Mouse (Mus musculus) right cerebral cortex, adult 18-20 months (tissue): ENCODE results near the gene Gm21190.
"Not testable (repeated sequence)": the region's sequence is repeated elsewhere in the genome, so short reads cannot be mapped to it uniquely, and the experiment has no call there.

Source experiments
- DNase-seq: peaks from one replicate; pipeline ENCODE4 v3.0.0; 2022; ENCODE audit warnings: mixed read lengths

Gm21190 gene

DNA sequence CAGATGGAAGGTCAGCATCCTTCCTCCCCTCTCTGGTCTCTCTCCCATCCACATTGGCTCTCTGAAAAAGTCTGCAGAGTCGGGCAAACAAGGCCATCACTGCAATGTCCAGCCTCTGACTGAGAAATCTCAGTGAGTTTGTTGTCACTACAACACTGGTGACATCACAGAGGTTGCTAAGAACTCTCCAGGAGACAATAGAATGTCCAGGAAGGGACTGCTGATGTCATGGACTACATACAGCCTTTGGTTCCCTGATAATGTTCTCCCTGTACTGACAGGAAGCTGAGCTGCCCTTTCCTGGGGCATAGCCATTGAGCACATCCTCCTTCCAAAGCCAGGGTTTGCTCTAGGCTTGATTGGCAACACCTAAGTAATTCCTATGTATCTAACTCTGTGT is at the start of gene Gm21190:
Gene Gm21190 (minus strand): TSS at position 101 of the 400 bp plus-strand sequence.
- DNase-seq: not testable (repeated sequence)

GRCm38 (mm10) chr5:15577033-15577432 is 48.0 kb upstream of the Gm21190 start, which contains the start of gene Gm21083:
Gene Gm21083, plus strand, starts transcription at chr5:15577333.
- not testable (repeated sequence) for DNase-seq

DNA sequence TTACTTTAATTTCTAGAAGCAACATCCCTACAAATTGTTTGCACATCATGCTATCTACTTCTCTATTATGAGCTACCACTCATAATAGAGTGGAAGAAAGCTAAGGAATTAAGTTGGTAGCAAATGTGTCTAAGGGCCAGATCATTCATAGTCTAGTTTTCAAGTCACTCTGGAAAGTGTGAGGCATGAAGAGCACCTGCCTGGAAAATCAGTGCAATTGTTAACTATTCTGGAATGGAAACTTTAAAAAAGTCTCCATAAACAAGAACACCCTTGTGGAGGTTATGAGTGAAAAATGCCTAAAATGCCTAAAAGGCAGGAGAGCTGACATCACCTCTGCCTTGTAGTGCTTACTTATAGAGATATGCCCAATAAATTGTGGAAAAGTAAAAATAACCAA is 44.7 kb upstream of the Gm21190 start:
- DNase-seq: not testable (repeated sequence)

DNA sequence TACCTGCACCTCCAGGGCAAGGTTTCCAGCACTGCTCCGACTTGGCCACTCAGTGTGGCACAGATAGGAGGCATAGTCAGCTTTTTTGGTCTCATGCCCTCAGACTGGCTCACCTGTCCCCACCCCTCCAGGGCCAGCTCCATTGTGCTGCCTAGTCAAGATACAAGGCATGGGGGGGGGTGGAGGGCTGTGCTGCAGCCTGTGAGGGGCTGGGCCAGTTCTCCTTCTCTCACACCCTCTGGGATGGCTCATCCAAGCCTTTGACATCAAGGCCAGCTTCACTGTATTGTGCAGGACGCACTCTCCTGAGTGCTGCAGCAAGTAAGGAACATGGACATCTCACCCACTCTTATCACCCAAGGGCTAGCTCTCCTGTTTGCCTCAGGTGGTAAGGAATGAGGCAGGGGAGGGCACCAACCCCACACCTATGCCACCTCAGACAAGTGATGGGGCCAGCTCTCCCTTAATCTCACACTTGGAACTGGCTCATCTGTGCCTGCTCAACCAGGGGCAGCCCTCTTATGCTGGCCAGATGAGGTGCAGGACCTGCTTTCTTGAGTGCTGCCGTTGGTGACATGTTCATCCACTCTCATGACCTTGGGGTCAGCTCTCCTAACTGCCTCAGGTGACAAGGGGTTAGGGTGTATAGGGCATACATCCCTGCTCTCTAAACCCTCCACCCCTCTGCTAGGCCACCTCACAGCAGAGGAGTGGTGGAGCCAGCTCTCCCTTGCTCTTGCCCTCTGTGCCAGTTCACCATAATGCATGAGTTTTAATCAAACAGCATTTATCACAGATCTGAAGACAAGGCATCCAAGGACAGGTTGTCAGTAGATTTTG is 32.6 kb upstream of the Gm21190 start:
- not testable (repeated sequence) for DNase-seq

DNA sequence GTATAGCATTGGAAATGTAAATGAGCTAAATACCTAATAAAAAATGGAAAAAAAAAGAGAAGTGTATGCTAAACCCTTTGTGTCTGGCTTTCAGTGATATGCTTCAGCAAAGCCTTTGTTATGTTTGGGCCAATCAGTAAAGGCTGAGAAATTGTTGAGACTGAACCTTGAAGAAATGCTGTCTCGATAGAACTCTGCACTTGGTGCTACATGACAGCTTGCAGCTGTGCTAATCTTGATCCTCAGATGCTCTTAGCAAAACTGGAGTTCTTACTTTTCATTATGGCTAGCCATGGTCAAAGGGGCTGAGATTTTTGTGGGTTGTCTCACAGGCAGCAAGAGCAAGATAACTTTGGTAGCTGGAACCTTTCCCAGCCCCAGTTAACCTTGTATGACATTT is 29.6 kb upstream of the Gm21190 start:
- not testable (repeated sequence) for DNase-seq

DNA sequence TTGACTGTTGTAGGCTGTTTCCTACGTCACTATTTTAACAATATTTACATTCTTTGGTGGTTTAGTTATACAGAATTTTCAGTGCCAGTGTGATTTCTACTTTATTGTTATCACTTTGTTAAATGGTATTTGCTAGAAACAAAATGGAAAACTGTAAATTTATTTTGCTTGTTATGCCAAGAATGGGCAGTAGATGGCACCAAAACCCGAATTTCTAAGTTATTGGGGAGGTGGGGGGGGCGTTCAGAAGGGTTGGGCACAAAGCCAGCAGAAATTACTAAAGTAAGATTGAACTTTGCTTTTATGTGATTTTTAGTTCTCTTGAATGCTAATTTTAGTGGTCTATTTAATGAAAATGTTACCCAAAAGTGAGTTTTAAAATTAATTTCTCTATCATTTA is 20.6 kb upstream of the Gm21190 start:
- not testable (repeated sequence) for DNase-seq

DNA sequence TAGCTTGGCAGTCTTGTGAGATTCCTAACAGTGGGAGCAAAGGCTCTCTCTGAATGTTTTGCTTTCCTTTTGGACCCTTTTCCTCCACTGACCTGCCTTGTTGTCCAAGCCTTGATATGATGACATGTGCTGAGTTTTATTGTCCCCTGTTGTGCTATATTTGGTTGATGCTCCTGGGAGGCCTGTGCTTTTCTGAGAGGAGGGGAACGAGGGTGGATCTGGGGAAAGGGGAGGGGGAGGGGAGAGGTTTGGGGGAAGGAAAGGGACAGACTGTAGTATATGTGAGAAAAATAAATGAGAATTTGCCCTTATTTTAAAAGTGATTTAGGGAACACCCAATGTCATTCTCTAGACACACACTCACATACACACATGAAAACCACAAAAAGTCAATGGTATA is 20.1 kb upstream of the Gm21190 start:
- DNase-seq: not testable (repeated sequence)

GRCm38 (mm10) chr5:15548642-15549041 is 19.6 kb upstream of the Gm21190 start:
- not testable (repeated sequence) for DNase-seq

DNA sequence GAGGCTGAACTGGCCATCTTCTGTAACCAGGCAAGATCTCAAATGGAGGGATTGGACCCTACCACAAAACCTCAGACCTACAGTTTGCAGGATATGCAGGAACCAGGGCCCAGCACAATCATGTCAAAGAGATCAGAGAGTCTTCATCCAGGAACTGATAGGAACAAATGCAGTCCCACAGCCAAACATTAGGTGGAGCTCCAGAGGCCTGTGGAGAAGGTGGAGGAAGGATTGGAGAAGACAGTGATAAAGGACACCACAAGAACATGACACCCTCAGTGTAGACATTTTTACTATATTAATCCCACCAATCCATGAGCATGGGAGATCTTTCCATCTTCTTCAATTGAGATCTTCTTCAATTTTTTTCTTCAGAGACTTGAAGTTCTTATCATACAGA is 6.6 kb downstream of the Gm21190 start:
- DNase-seq: not testable (repeated sequence)

- not testable (repeated sequence) for DNase-seq
Measured at GRCm38 (mm10) chr5:15522028-15522427, 7.0 kb downstream of the Gm21190 start.

GRCm38 (mm10) chr5:15520418-15520817 is 8.6 kb downstream of the Gm21190 start:
- DNase-seq: peak; percentile 5

- DNase-seq: not testable (repeated sequence)
Measured at GRCm38 (mm10) chr5:15517150-15517549, 11.9 kb downstream of the Gm21190 start.

DNA sequence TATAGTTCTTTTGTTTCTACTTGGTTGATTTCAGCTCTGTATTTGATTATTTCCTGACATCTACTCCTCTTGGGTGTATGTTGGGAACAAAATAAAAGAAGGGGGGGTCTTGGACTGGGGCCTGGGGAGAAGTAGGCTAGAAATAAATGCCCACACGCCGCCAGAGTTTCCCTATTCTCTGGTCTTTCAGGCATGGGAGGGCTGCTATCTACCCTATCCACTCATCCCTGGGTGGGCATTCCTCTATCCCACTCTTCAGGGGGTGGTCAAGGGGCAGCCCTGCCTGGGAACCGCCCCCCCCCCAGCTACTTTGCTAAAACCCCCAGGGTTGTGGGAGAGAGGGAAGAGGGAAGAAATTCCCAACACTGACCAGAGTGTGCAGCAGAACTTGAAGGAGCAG is 16.8 kb downstream of the Gm21190 start:
- DNase-seq: not testable (repeated sequence)

DNA sequence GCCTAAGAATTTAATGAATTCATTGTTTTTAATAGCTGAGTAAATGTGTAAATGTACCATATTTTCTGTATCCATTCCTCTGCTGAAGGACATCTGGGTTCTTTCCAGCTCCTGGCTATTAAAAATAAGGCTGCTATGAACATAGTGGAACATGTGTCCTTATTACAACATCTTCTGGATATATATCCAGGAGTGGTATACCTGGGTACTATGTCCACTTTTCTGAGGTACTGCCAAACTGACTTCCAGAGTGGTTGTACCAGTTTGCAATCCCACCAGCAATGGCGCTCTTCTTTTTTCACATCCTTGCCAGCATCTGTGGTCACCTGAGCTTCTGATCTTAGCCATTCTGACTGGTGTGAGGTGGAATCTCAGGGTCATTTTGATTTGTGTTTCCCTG is 19.1 kb downstream of the Gm21190 start:
- DNase-seq: not testable (repeated sequence)

DNA sequence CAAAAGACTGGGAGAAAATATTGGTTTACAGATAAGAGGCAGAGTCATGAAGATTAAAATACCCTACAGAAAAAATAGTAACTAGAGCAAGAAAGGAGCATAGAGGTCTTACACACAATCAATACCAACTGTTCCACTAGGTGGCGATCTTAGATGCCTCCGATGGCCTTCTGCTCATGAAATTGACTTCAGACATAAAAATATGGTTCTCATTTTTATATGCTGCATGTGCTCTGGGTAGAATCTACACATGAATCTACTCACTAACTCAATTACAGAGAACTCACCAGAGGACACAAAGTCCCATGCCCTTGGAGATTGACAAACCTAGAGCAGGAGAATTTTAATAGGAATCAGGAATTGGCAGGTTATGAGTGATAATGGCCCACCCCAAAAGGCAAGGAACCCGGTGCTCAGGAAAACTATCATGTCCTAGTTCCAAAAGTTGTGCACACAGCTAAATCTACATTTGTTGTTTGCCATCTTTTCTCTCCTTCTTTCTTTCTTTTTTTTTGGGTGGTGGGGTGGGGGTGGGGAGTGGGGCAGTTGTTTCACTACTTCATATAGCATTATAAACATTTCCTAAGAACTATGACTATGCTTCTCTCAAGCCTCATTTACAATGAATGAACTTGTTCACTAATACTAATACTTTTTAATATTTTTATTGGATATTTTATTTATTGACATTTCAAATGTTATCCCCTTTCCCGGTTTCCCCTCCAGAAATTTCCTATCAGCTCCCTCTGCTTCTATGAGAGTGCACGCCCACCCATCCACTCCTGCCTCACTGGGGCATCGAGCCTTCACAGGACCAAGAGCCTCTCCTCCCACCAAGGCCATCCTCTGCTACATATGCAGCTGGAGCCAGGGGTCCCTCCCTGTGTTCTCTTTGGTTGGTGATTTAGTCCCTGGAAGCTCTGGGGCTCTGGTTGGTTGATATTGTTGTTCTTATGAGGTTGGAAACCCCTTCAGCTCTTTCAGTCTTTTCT is 20.3 kb downstream of the Gm21190 start:
- DNase-seq: not testable (repeated sequence)

GRCm38 (mm10) chr5:15507757-15508459 is 21.1 kb downstream of the Gm21190 start:
- DNase-seq: not testable (repeated sequence)

DNA sequence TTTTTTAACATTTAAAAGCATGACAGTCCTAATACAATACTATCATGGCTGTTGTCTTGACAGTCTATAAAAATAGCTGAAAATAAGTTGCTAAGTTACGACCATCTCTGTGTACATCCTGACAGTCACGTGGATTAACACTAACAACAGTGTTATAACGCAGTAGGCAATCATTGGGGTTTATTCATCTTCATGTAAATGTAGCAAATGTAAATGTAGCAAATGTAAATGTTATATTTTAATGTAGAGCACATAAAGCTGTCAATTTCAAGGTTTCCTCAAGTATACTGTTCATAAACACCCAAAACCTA is 21.8 kb downstream of the Gm21190 start:
- DNase-seq: no peak

DNA sequence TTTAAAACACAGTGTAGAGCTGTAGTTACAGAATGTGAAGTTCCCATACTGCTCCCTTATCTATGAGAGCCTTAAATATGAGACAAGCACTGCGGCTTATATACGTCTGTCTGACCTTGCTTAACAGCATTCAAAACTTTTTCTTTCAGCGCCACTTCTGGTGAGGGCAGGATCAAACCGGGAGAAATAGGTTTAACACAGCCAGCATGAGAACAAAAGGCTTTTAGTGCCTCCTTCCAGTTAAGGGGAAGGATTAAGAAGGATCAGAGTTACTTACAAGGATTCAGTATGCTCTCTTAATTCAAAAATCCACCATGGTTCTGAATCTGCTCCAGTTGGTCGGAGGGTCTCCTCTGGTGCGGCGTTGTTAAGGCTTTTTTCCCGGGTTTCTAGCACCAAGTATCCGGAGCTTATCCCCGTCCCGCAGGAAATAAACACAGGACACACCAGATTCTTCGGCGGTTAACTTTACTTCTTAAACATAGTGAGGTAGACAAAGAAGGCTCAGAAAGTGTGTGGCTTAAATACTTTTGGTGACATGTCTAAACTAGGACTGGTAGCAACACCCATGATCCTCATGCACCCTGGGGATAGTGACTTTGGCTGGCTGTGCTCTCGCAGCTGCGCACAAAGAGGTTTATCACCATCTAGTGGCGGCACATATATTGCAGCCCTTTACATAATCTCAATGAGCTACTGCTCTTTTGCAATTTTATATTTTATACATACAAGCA is 22.3 kb downstream of the Gm21190 start:
- peak; percentile 26 for DNase-seq

DNA sequence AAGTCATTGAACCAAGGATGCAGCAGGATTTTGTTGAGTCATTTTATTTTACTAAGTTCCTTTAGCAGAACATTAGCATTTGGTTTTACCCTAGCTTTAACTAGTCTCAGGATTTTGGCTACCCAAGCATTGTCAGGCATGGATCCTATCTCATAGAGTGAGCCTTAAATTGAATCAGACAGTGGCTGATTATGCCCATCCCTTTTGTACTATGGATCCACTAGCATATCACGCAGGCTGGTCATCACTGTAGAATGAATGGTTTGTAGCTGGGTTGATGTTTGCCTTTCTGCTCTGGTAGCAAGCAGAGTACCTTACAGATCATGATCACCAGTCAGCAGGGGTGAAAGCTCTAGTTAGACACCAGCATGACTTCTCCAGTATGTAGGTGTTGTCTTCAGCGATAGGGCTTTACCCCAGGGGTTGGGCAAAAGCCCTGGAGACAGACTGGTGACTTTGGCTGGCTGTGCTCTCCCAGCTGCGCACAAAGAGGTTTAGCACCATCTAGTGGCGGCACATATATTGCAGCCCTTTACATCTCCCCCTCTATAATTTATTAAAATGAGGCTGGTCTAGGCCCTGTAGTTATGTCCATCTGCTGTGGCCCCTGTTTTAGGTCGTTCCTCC is 30.1 kb downstream of the Gm21190 start:
- DNase-seq: peak; percentile 22

DNA sequence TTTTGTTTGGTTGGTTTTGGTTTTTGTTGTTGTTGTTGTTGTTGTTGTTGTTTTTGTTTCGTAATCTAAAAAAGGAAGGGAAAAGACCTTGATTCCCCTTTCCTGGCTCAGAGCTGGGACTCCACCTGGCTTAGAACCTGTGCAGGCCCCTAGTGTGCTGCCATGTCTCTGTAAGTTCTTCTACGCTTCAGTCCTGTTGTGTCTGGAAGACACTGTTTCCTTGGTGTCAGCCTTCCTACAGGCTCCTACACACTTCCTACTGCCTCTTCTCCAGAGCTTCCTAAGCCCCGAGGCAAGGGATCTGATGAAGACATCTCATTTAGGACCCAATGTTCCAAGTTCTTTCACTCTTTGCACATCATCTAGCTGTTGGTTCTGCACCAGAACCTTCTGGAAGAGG is 30.7 kb downstream of the Gm21190 start:
- not testable (repeated sequence) for DNase-seq

- not testable (repeated sequence) for DNase-seq
Measured at GRCm38 (mm10) chr5:15490934-15491333, 38.1 kb downstream of the Gm21190 start.

DNA sequence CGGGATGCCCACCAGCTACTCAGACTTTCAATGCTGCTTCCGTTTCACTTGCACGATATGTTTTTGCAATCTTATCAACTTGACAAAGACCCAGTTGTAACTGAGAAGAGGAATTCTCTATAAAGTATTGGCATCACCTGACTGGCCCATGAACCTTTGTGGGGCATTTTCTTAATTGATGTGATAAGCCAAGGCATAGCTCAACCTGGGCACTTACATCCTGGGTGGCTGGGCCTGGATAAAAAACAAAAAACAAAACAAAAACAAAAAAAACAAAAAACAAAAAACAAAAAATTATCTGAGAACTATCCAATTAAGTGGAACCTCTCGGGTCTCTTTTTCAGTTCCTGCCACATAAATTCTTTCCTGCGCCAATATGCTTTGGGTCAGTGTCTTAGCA is 40.3 kb downstream of the Gm21190 start:
- DNase-seq: no peak
